Mouse (Mus musculus) kidney, postnatal 4 days (tissue): Measurements from ENCODE around the gene Pole.

Experiments
- DNase-seq, 2 experiments: peaks; one replicate each; pipeline ENCODE4 v3.0.0; 2021; ENCODE audit warnings: mixed read lengths in 2 of 2

The Pole gene

DNA sequence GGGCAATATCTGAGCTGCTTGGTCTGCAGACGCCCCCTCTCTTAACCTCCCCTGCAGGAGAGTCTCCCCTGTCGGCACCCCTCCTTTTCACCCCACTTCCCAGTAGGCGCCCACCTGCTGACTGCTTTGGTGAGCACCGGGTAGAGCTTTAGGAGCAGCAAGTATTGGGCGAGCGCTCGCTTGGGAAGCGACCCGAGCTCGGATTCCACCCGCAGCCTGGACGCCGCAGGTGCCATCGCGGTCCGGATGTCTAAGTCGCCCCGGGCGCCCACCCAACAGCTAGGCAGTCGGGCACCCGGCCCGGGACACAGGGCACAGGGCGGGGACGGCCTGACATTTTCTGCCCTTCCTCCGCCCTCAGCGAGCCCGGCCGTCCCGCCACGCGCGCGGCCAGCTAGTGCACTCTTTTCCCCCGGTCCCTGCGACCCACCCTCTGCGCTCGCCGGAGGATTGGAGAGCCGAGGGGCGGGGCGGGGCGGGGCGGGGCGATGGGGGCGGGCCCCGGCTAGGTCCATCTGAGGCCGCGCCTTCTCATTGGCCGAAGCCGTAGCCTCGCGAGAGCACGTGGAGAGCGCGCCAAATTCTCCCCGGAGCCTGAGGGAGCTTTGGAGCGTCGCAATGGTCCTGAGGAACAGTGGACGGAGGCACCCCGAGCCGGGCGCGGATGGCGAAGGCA, at the start of gene Pole, which contains the start of gene Pxmp2:
Pole (plus strand) TSS at position 537 of the 676 bp plus-strand sequence.
Pxmp2 (minus strand) TSS at position 417 of the 676 bp plus-strand sequence.
- peak; percentile 95 to 96 for DNase-seq

DNA sequence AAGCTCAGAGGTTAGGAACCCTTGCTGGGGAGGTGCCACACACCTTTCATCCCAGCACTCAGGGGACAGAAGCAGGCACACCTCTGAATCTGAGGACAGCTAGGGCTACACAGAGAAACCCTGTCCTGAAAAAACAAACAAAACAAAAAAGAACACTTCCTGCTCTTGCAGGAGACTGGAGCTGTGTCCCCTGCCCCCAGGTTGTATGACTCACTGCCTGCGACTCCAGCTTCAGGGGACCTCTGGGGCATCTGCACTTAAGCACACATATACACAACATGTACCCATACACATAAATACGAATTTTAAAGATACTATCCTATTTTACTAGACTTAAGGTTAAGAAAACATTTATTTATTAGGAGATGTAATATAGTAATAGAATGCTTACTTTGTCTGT, 42.0 kb upstream of the Pole start:
- no peak for DNase-seq

DNA sequence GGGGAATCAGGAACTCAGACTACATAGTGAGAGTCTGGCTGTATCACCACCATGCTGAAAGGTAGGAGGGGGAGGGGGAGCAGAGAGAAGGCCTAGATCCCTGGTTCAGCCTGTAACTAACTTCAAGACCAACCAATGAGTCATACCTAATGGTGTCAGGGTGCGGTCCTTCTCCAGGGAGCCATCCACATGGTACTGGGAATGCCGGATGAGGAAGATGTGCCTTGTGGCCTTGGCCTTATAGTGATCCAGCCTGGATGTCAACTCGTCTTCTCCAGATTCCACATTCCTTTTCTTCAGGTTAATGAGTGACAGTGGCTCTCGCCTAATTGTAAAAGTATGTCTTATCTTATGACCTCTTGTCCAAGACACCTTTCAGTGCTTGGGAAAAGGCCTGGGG, 19.2 kb upstream of the Pole start:
- no peak for DNase-seq

DNA sequence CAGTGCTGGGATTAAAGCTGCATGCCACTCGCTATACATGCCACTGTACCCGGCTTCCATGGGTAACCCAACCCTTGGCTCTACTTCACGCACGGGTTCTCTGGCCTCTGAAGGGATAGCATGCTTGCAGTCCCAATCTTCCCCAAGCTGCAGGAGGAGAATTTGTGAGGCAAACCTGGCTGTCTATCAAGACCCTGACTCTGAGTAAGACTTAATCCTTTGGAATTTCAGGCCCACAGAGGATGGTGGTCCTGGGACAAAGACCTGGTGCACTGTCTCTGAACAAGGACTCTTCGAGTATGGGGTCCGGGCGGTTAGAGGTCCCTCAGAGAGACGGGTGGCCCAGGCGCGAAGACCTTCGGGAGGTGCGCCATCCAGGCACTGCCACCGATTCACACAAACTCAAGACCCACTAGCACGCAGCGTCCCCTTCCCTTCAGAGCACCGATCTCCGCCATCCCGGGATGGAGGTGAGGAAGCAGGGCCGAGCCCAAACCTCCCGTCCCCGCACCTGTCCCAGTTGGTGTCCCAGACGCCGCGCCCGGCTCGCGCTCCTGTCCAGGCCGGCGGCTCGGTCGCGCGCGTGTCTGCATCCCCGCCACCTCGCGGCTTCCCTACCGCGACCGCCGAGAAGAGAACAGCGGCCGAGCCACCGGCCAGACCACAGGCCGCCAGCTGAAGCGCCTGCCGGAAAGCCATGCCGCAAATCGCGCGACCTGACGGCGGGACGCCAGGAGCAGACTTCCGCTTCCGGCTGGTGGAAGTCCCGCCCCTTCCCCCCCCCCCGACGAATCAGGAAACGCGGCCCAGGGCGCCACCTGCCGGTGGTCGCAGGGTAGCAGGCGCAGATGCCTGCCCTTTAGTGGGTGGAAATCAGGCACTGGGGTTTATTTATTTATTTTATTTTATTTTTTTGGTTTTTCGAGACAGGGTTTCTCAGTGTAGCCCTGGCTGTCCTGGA, 16.7 kb upstream of the Pole start, which contains the start of gene Pgam5:
Pgam5 (minus strand) TSS at position 773 of the 961 bp plus-strand sequence.
- DNase-seq: peak; percentile 95 to 97

DNA sequence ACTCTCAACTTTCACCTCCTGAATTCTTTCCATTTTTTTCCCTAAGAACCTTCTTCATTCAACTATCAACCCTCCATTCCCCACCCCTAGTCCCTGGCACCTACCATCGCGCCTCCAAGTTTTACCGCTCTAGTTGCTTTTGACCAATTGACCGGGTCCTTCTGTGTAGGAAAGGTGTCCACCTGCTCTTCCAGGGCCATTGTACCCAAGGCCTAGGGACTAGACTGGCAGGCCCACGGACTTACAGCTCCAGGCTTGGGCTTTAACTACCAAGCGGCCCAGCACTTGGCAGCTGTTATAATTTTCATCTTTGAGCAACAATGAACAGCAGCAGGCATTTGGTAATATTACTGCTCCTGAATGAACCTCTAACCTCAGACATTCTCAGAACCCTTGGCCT, 15.9 kb upstream of the Pole start:
- DNase-seq: no peak

DNA sequence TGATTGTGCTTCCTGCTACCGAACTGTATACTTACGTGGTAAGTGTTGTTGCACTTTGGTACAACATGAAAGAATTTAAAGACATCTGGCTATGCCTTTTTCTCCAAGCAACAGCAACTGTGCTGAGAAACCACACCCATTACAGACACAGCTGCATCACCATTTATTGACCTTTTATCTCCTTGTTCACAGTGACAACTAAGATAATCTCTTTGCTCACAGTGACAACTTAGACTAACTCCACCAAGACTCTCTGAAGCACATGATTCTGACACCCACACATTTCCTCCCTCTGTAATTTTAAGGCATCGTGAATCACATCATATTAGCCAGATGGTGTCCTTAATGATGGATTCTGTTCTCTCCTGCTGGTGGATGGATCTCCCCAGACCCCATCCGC, 12.0 kb upstream of the Pole start:
- DNase-seq: no peak

DNA sequence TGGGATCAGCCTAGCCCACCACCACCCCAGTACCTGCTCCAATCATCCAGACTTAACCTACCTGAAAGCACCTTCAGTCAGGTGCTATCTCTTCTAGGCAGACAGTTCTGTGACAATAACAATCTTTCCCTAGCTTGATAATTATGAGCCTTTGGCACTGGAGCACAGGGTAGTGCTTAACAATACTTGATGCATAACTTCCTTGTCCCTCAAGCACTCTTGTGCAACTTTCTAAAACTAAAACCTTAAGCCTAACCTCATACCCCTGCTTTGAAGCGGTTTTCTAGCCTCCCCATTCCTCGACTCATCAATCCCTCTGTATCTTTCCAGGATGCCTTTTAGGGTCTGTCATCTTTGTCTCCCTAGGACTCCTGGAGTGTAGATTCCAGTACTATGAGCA, 11.3 kb upstream of the Pole start:
- DNase-seq: no peak

DNA sequence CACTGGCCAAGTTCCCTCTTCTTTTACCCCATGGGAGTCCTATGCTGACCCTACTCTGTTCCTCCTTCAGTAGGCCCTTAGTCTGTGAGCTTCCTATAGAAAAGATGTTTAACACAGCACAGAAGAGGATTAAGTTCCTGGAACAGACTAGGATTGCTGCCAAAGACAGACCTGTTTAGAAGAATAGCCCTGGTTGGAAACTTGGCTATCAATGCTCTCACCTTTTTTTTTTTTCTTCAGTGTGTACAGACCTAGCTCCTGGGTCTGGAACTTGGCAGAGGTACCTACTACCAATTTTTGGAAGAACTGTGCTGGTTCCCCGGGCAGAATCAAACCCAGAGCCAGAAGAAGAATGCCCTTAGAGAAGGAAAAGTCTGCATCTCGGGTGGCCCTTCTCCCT, 9.7 kb upstream of the Pole start:
- DNase-seq: no peak

DNA sequence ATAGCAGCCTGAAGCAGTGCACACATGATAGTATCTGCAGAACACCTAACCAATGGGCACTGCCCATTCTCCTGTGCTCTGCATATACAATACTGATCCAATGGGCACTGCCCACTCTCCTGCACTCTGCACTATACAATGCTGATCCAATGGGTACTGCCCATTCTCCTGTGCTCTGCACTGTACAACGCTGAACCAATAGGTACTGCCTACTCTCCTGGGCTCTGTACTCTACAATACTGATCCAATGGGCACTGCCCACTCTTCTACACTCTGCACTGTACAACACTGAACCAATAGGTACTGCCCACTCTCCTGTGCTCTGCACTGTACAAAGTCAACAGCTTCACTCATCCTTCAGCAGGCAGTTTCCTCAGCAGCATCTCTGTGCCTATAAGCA, 9.2 kb upstream of the Pole start:
- DNase-seq: no peak

DNA sequence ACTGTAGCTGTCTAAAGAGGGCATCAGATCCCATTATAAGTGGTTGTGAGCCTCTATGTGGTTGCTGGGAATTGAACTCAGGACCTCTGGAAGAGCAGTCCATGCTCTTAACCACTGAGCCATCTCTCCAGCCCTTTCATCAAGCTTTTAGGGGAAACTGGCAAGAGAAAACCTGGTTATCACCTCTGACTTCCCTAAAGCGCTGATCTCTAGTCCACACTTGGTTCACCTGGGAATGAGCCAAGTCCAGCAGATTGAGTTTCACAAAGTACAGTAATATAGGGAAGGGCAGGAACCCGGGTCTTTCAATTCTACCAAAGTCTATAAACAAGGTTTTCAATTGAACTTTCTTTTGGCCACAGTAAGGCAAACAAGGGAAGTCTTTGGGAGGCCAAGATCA, 4.1 kb upstream of the Pole start:
- DNase-seq: no peak

DNA sequence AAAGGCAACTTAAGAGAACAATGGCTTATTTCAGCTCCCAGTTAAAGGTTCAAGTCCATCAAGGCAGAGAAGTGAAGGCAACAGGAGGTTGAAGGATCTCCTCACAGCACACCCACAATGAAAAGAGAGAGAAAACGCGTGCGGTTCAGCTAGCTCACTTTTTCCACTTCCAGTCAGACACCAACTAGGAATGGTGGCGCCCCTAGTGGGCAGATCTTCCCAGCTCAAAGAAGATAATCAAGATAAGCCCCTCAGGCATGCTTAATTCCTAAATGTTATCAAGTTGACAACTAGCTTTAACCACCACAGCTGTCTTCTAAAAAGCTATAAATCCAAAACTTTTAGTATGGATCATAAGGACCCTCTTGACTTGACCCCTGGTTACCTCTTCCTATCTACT, 1.6 kb upstream of the Pole start:
- peak; percentile 86 to 88 for DNase-seq

DNA sequence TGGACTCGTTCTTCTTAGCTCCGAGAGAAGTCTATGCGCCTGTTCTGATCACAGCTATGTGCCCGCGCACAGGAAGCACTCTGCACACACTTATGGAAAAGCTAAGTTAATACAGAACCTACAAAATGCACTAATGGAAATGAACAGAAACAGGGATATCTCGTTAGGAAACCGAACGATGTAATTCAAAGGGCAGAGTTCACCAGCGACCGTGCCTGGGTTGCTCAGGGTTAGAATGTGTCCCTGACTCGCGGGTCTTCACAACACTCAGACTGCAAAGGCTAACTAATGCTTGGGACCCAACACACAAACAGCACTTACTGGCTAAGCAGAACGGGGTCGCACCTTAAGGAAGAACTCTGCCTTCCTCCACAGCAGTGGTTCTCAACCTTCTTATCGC, 950 bp upstream of the Pole start:
- peak; percentile 9 to 38 for DNase-seq

DNA sequence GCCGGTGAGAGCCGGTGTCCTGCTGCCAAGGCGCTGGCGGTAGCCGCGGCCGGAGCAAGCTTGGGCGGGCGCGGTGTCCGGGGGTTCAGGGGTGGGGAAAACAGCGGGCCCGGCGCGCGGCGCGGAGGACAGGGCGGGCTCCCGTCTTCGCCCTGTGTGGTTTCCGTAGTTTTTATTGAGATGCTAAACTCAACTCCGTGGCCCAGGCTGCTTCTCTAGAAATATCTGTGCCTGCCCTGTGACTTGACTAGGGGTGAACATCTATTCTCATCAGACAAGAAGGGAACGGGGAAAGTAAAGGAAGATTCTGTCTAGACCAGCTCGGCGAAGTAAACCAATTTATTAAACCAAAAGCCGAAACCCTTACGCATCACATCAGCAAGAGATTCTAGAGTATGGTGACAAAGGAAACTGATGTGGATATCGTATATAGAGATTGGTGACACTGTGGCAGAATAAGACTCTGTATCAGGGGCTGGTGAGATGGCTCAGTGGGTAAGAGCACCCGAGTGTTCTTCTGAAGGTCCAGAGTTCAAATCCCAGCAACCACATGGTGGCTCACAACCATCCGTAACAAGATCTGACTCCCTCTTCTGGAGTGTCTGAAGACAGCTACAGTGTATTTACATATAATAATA, 459 bp downstream of the Pole start:
- no peak for DNase-seq

DNA sequence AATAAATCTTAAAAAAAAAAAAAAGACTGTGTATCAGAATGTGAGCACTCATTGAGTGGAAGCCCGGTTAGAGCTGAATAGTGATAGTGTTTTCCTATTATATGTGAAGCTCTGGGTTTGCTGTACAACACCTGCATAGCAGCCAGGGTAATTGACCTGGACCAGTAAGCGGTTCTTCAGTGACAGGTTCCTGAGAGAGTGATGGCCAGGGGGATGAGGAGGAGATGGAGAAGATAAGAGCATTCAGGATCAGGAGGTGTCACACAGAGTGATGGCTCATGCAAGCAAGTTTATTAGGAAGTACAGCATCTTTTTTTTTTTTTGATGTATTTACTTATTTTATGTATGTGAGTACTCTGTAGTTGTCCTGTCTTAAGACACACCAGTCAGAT, 974 bp downstream of the Pole start:
- DNase-seq: no peak

DNA sequence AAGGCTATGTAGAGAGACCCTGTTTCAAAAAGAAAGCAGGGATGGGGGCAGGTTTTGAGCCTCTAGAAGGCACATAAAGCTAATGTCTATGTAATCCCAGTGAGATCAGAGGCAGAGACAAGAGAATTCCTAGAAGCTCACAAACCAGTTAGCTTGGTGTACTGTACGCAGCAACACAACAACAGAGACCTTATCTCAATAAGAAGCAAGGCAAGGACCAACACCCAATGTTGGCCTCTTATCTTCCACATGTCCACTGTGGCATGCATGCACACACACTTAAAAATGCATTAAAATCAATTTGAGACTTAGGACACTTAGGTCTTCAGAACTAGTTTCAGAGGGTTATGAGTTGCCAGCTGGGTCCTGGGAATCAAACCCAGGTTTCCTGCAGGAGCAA, 5.5 kb downstream of the Pole start:
- no peak for DNase-seq

DNA sequence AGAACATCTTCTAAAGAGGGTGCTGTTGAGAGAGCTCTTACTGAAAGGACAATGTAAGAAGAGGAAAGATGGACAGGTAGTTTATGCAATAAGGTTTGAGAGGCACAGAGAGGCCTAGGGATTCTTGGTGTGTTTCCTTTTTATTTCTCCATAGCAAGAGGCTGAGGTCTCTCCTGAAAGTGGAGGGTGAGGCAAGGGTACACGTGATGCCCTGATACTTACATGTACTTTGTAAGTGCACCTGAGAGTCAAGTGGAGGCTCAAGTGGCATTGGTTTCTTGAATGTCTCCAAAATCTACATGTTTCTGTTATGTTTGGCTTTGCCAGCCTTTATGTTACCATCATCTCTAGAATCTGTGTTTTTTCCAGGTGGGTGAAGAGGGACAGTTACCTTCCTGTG, 10.5 kb downstream of the Pole start:
- DNase-seq: no peak

DNA sequence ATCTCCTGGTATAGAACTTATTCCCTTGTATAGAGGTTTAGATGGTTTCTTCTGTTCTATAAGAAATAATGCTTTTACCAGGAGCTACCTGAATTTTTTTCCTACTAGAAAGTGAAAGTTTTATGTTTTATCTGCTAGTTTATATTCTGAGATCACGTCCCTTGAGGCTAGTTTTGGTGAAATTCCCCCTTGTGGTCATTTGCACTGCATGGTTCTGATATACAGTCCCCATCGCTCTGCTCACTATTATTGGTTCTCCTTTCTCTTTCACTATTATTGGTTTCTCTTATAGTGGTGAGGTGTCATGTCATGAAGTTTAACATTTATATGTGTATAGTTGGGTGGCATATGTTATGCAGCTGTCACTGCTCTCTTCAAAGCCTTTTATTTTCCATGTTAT, 14.5 kb downstream of the Pole start:
- DNase-seq: no peak

DNA sequence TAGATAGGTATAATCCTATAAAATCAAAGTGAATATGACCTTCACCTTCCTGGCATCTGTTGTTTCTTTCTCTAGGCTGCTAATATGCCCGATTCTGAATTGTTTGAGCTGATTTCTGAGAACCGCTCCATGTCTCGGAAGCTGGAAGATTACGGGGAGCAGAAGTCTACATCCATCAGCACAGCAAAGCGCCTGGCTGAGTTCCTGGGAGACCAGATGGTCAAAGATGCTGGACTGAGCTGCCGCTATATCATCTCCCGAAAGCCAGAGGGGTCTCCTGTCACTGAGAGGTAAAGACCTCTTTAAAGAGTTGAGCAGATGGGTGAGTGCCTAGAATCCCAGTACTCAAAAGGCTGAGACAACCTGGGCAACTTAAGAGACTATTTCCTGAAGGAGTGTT, 22.8 kb downstream of the Pole start:
- DNase-seq: no peak

DNA sequence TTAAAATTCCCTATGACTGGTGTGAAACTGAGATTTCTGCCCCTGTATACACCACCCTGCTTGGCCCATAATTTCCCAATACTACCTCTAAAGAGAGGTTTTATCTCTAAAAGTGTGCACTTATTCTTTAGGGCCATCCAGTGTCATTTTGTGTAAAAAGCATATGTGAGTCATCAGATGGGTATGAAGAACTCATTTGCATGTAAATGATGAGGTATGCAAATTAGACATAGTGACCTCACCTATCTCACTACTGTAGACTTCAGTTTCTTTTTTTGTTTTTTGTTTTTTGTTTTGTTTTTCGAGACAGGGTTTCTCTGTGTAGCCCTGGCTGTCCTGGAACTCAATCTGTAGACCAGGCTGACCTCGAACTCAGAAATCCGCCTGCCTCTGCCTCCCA, 27.0 kb downstream of the Pole start:
- no peak for DNase-seq

DNA sequence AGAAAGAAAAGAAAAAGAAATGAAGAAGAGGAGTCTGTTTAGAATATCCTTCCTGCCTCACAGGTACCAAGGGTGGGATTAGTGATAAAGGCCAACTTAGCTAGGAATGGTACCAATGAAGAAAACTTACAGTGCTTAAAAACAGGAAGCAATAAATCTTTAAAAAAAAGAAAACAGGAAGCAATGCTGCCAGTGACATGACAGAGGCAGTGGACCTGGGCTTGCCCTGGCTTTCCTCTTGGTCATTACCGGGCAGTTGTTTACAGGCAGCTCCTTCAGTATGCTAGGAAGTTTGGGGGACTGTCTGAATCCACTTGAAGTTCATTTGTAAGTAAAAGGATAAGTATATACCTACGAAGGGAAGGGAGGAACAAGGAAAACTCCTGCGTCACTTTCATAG, 44.4 kb downstream of the Pole start:
- DNase-seq: no peak

DNA sequence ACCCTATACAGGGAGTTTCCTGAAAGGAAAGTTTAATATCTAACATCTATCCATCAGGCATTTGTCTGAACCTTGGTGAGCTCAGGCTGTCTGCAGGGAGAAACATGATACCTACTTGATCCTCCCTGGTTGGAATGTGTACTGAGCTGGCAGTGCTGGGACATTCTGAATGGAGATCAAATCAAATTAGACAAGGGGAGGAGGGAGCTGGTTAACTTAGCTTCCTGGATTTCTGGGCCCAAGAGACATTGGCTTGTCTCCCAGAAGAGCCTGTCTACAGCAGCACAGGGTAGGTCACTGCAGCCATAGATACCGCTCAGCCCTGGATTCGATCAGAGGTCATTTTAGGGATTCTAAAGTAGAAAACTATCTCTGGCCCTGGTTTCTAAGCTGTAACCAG, 52.7 kb downstream of the Pole start:
- no peak for DNase-seq

DNA sequence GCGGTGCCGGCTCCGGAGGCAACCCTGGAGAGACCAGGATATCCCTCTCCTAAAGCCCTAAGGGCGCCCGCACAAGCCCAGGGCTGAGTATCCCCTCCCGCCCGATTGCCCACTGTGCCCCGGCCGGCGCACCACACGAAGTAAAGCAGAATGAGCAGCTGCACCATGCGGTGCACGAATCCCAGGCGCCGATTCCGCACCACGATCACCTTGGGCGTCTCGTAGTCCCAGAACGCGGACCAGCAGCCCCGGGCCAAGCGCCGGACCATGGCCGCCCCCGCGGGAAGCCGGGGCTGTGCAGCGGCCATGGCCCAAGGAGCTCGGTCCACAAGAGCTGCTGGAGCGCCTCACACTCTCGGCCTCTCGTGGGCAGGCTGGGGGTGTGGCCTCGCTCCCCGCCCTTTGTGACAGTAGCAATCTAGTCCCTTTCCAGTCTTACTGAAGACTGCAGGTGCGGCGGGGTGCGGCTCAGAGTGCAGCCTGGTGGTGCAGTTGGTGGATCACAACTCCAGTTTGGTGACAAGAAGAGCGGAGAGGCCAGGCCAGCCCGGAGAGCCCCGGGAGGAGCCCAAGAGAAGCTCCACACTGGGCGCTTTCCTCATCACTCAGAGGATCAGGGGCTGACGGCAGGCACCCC, 56.7 kb downstream of the Pole start, which contains the start of gene P2rx2:
P2rx2 (minus strand) TSS at position 565 of the 637 bp plus-strand sequence.
- peak; percentile 59 to 73 for DNase-seq

DNA sequence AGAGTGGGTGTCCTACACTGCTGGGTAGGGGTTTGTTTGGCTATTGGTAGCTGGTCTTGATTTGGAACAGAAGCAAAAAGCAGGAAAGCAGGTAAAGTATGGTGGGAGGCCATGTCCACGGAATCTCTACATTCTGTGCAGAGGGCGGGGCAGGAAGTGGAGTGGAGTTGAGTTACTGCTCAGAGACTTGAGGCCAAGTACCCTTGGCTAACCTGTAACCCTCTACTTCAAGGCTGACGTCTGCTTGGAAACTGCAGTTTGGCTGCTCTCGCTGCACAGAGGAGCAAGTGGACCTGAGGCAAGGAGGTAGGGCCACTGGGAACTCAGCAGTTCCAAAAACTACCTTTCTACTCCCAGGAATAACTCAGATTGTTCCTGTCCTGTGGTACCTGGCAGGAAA, 58.4 kb downstream of the Pole start, which contains the start of gene Lrcol1:
Lrcol1 (plus strand) TSS at position 207 of the 400 bp plus-strand sequence.
- DNase-seq: no peak
